Mouse (Mus musculus) lung, adult 2 months (tissue): ENCODE data around the gene Krtap24-1.

Source experiments
- CTCF ChIP-seq: fragments of 200-500 bp; IDR thresholded peaks from 2 replicates; pipeline ENCODE4 v1.5.1; 2011; ENCODE audit warnings: mild to moderate bottlenecking, low read length, control low read depth; ENCODE audit not compliant: insufficient read depth
- POLR2A ChIP-seq: fragments of 200-500 bp; IDR thresholded peaks from 2 replicates; pipeline ENCODE4 v1.6.1; 2011; ENCODE audit warnings: low read depth, mild to moderate bottlenecking, control low read depth, low read length, borderline replicate concordance; ENCODE audit errors: extremely low read depth

- no peak for TF ChIP-seq CTCF
- TF ChIP-seq POLR2A, result no peak
Observed at GRCm38 (mm10) chr16:88651952-88652351, 39.9 kb upstream of the Krtap24-1 start.
